Mouse (Mus musculus) hindbrain, embryonic 13.5 days (tissue): Measurements from ENCODE around the gene Vmn1r76. TPM values are rescaled to one million over a fixed set of nuclear protein-coding genes. Genes with fewer than 3 reads are reported as not detected.

Source experiments
- ATAC-seq: fragments of 200-750 bp; cut with Nextera tagmentation; 2 replicates; pipeline ENCODE4 v1.8.0; 2017; ENCODE audit warnings: moderate TSS enrichment; ENCODE audit not compliant: low FRiP score
- H3K27ac ChIP-seq: fragments of 300-500 bp; sonication (generic); 2 replicates; pipeline ENCODE4 v1.5.1; 2015; ENCODE audit warnings: inconsistent platforms, mild to moderate bottlenecking, moderate library complexity
- H3K27me3 ChIP-seq: fragments of 300-500 bp; sonication (generic); 2 replicates; pipeline ENCODE4 v1.6.1; 2015; ENCODE audit warnings: mild to moderate bottlenecking, inconsistent platforms
- H3K36me3 ChIP-seq: fragments of 300-500 bp; sonication (generic); 2 replicates; pipeline ENCODE4 v1.6.1; 2015; ENCODE audit warnings: mild to moderate bottlenecking, inconsistent platforms
- H3K4me1 ChIP-seq: fragments of 300-500 bp; sonication (generic); replicated peaks from 2 replicates; pipeline ENCODE4 v1.6.1; 2015; ENCODE audit warnings: inconsistent platforms
- H3K4me2 ChIP-seq: fragments of 300-500 bp; sonication (generic); 2 replicates; pipeline ENCODE4 v1.6.1; 2015; ENCODE audit warnings: inconsistent platforms, mild to moderate bottlenecking, moderate library complexity
- H3K4me3 ChIP-seq: fragments of 300-500 bp; sonication (generic); 2 replicates; pipeline ENCODE4 v1.5.1; 2015; ENCODE audit warnings: mild to moderate bottlenecking, inconsistent platforms
- H3K9ac ChIP-seq: fragments of 300-500 bp; sonication (generic); 2 replicates; pipeline ENCODE4 v1.6.1; 2015; ENCODE audit warnings: mild to moderate bottlenecking, inconsistent platforms
- H3K9me3 ChIP-seq: fragments of 300-500 bp; sonication (generic); 2 replicates; pipeline ENCODE4 v1.6.1; 2016; ENCODE audit warnings: inconsistent platforms
- WGBS: fragments of 180-500 bp; shearing (Covaris S2); methylation state at CpG from one replicate; pipeline ENCODE4 v1.1.7; 2015; 5-methylcytosine and 5-hydroxymethylcytosine counted together
- polyA plus RNA-seq: library from polyadenylated mRNA; unstranded; fragments of >200 nt; fragmentation: Nextera tagmentation; extraction: Ambion mirVana; gene quantifications from 2 replicates; pipeline ENCODE4 v1.2.1, GENCODE M21; 2015

Gene Vmn1r76
- not detected in 2 replicates for polyA plus RNA-seq

DNA sequence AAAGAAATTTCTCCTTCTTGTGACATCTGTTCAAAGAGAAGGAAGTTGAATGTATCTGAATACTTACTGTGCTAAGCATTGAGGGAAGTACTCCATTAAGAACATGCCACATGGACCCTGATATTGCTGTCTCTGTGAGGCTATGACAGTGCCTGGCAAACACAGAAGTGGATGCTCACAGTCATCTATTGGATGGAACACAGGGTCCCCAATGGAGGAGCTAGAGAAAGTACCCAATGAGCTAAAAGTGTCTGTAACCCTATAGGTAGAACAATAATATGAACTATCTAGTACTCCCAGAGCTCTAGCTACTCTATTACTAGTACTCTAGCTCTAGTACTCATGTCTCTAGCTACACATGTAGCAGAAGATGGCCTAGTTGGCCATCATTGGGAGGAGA, at the start of gene Vmn1r76:
Vmn1r76 (minus strand) TSS at position 101 of the 400 bp plus-strand sequence.
- no peak within 1 kb of the TSS for H3K4me2 ChIP-seq
- no peaks in the 10 kb centered on the region for H3K4me1 ChIP-seq
- no peak within 1 kb of the TSS for H3K4me3 ChIP-seq
- H3K27ac ChIP-seq, result no peak within 1 kb of the TSS
- no peaks in the 10 kb centered on the region for H3K36me3 ChIP-seq
- H3K27me3 ChIP-seq, result no peaks in the 10 kb centered on the region
- no peak within 1 kb of the TSS for H3K9ac ChIP-seq
- 0 out of 2 replicates have a peak, but pooled peaks cover 3% of the 10 kb centered on the region for H3K9me3 ChIP-seq
- no peak for ATAC-seq

GRCm38 (mm10) chr7:11972611-11973010, 34.6 kb upstream of the Vmn1r76 start:
- Histone ChIP-seq H3K36me3 (no peaks in the 10 kb centered on the region), H3K4me1 (no peaks in the 10 kb centered on the region), H3K4me3 (no peak overlapping the region), H3K4me2 (no peak overlapping the region), H3K9ac (no peak overlapping the region), H3K9me3 (peaks cover 4% of the 10 kb centered on the region; the same call in 1 of the 2 replicates), H3K27ac (no peak overlapping the region), H3K27me3 (no peaks in the 10 kb centered on the region)
- ATAC-seq, result no peak

- Histone ChIP-seq H3K27me3 (no peaks in the 10 kb centered on the region), H3K4me3 (no peak overlapping the region), H3K9ac (no peak overlapping the region), H3K4me2 (no peak overlapping the region), H3K4me1 (no peaks in the 10 kb centered on the region), H3K9me3 (peaks cover 39% of the 10 kb centered on the region), H3K27ac (no peak overlapping the region), H3K36me3 (no peaks in the 10 kb centered on the region)
- WGBS, result 68% methylated on average over 3 of the region's 3 CpGs
- no peak for ATAC-seq
These were observed 10.0 kb upstream of the Vmn1r76 start for GRCm38 (mm10) chr7:11947991-11948390.

DNA sequence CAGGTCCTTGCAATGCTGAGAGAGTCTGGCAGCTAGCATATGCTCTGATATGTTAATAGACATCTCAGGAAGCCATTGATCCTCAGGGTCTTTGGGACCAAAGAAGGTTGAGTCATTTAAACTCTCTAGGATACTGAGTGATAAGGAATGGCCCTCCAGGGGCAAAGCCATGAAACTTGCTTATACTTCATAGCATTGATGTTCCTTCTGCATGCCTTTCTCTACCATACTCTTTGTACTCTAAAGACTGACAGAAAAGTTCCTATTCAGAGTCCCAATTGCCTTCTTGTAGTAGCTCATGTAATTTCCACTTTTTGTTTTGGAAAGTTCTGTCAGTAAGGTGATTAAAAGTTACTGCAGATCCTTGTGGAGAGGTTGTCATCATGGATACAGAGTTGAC, 63.7 kb downstream of the Vmn1r76 start, which contains the start of gene Vmn1r75:
Vmn1r75 (plus strand) TSS at position 301 of the 400 bp plus-strand sequence.
- ATAC-seq, result no peak
- no peaks in the 10 kb centered on the region for H3K27me3 ChIP-seq

More for the DNA sequence above, 63.7 kb downstream of the Vmn1r76 start, which contains the start of gene Vmn1r75:
- no peaks in the 10 kb centered on the region for H3K36me3 ChIP-seq
- no peaks in the 10 kb centered on the region for H3K4me1 ChIP-seq
- H3K27ac ChIP-seq, result no peak within 1 kb of the TSS
- H3K9ac ChIP-seq, result no peak within 1 kb of the TSS
- H3K9me3 ChIP-seq, result 0 out of 2 replicates have a peak, but pooled peaks cover 4% of the 10 kb centered on the region
- H3K4me3 ChIP-seq, result no peak within 1 kb of the TSS
- no peak within 1 kb of the TSS for H3K4me2 ChIP-seq

Other genes with a start within 250 kb of the Vmn1r76 start
- gene Vmn1r73, start 207.9 kb downstream of the Vmn1r76 start, polyA plus RNA-seq, result not detected in 2 replicates
- not detected in 2 replicates for gene Vmn1r74, start 104.2 kb downstream of the Vmn1r76 start, polyA plus RNA-seq
- not detected in 2 replicates for gene Vmn1r75, start 63.6 kb downstream of the Vmn1r76 start, polyA plus RNA-seq
- not detected in 2 replicates for gene Vmn1r77, start 98.5 kb upstream of the Vmn1r76 start, polyA plus RNA-seq
- not detected in 2 replicates for gene Vmn1r78, start 212.0 kb upstream of the Vmn1r76 start, polyA plus RNA-seq
- gene Vmn1r79, start 233.1 kb upstream of the Vmn1r76 start, polyA plus RNA-seq, result not detected in 2 replicates